Mouse (Mus musculus) cerebellum, adult 9-11 months (tissue): ENCODE measurements around the gene Adcy5.

Source experiments
- DNase-seq: peaks from one replicate; pipeline ENCODE4 v3.0.0; 2022

The Adcy5 gene

DNA sequence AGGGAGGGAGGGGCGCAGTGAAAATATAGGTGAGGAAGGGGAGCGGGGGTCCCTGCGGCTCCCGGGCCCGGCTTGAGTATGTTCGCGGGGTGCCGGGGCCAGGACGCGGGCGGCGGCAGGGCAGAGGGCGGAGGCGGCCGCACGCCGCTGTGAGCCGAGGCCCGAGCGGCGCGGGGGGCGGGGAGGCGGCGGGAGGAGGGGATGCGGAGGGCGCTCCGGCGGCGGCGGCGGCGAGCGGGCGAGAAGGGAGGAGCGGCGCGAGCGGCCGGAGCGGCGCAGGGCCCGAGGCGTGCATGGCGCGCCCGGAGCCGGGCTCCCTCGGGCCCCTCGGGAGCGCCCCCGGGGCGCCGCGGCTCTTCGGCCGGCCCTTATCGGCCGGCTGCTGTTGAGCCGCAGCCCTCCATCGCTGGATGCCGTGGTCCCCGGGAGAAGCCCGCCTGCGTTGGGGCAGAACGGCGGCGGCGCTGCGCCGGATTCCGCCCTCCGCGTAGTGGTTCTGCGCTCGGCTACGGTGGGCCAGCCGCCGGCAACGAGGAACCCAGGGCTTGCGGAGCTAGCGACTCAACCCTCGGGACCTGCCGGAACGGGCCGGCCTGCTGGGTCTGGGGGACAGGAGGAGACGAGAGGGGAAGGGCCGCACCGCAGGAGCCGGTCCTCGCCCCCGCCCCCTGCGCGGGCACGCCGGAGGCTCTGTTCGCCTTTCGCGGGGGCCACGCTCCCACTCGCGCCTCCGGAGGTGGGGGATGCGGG lies at the start of gene Adcy5:
Gene Adcy5, plus strand, starts transcription at position 237 of the 750 bp plus-strand sequence.
- peak; percentile 51 for DNase-seq

GRCm38 (mm10) chr16:35107985-35108384 lies 46.7 kb upstream of the Adcy5 start:
- DNase-seq = no peak

DNA sequence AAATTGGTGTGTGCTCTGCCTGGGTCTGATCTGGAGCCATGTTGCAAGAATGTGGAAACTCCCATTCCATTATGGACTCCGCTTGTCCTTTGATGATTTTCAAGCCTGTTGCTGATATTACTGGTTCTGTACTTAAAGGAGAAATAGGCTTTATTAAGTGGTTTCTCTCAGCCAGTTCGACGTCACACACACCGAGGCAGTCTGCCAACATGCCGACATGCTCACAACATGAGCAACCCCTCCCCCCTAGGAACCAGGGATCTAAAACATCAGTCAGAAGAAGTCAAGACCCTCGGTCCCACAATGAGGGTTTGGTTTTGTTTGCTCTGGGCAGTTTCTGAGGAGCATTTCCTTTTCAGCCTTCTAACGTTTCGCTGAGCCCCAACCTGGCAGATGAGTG lies 45.5 kb upstream of the Adcy5 start:
- no peak for DNase-seq

GRCm38 (mm10) chr16:35109656-35110291 lies 44.9 kb upstream of the Adcy5 start:
- DNase-seq = no peak

GRCm38 (mm10) chr16:35110410-35111142 lies 44.1 kb upstream of the Adcy5 start:
- peak; percentile 67 for DNase-seq

DNA sequence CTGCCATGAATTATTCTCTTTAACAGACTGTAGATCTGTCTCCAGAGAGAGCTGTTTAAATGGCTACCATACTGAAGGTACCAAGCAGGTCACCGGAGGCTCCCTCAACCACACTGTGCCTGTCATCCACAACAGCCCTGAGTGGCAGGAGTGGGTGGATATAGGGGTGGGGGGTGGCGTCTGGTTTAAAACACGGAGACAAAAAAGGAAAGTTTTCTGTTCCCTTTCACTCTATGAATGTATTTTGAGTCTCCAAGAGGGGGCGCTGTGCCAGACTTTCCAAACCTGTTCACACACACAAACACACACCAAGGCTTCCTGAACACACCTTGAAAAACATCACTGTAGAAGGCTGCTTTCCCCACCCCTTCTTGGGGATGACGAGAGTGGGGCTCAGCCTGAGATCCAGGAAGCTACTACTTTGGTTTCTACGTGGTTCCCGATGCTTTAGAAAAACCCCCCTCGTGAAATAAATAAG lies 43.5 kb upstream of the Adcy5 start:
- DNase-seq = no peak

DNA sequence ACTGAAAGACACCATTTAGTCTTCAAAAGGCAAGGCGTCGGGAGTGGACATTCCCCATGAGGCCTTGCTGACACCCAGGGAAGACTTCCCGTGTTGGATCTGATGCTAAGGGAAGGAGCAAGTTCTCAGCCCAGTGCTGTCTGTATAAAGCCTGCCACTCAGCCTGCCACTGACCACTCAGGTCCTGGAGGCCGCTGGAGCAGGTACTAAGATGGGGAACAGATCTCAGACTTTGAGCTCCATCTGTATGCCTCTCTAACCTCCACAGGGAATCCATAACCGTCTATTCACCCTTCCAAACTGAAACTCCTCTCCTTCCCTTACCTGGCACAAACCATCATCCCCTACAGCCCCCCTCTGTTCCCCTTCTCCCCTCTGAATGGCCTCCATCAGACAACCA lies 41.2 kb upstream of the Adcy5 start:
- DNase-seq = no peak

DNA sequence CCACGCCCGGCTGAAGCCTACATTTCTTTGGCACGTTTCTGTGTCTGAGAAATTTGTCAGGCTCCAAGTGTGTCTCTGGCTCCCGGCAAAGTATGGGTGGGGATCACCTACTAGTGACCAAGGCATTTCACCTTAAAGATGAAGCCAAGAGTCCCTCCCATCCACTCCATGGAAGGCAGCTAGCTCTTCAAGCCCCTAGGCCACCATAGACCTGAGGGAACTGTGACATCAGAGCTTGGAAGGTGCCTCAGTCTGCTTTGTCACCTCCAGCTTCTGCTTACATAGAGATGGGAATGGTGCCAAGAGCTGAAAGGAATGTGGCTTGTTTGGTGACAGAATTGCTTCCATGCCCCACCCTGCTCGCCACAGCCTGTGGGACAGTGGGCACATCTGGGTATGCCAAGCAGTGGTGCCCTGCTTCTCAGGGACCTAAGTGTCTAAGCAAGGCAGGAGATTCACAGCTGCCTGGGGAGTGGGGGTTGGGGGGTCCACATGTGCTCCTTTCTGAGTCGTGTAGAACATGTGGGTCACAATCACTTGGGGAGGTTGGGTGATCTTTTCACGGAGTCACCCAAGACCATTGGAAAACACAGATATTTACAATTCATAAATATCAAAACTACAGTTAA lies 38.2 kb upstream of the Adcy5 start:
- no peak for DNase-seq

DNA sequence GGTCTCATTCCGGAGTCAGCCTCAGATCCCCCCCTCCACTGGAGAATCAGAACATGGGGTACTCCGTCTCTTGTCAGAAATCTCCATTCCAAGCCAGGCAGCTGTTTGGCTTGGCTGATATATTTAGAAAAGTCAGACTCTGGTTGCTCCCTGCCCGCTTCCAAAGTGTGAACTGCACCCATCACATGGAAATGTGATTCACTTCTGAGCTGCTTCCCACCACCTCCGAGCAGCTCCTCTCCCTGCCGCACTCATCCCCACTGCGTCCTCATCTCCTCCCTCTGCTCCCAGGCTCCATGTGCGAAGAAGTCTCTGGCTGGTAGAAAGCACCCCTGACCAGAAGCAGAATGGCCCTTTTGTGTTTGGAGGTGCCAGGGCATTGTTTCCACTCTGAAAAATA lies 37.2 kb upstream of the Adcy5 start:
- no peak for DNase-seq

- no peak for DNase-seq
Observed at GRCm38 (mm10) chr16:35120603-35121002, 34.1 kb upstream of the Adcy5 start.

GRCm38 (mm10) chr16:35127270-35127669 lies 27.4 kb upstream of the Adcy5 start:
- DNase-seq = no peak

- no peak for DNase-seq
Observed at GRCm38 (mm10) chr16:35130172-35130571, 24.5 kb upstream of the Adcy5 start.

GRCm38 (mm10) chr16:35139416-35139815 lies 15.3 kb upstream of the Adcy5 start:
- no peak for DNase-seq

- peak; percentile 43 for DNase-seq
Observed at GRCm38 (mm10) chr16:35139873-35140619, 14.6 kb upstream of the Adcy5 start.

- no peak for DNase-seq
Observed at GRCm38 (mm10) chr16:35140620-35140975, 14.1 kb upstream of the Adcy5 start.

- no peak for DNase-seq
Observed at GRCm38 (mm10) chr16:35141839-35142238, 12.8 kb upstream of the Adcy5 start.

DNA sequence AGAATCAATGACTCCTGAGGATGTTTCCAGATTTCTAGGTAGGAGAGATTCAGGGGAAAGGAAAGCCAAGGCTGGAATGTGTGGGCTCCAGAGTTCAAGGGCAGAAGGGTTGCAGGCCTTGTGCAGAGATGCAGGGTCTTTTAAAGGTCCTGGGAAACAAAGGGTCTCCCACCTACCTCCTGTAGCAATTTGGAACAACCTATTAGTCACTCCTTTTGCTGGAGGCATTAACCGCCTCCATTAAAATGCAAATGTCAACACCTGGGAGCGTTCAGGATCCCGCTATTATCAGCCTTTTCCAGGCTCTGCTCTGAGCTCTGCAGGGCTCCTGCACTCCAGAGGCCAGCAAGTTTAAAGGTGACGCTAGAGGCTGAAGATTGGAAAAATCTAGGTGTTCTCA lies 8.5 kb upstream of the Adcy5 start:
- DNase-seq = no peak

DNA sequence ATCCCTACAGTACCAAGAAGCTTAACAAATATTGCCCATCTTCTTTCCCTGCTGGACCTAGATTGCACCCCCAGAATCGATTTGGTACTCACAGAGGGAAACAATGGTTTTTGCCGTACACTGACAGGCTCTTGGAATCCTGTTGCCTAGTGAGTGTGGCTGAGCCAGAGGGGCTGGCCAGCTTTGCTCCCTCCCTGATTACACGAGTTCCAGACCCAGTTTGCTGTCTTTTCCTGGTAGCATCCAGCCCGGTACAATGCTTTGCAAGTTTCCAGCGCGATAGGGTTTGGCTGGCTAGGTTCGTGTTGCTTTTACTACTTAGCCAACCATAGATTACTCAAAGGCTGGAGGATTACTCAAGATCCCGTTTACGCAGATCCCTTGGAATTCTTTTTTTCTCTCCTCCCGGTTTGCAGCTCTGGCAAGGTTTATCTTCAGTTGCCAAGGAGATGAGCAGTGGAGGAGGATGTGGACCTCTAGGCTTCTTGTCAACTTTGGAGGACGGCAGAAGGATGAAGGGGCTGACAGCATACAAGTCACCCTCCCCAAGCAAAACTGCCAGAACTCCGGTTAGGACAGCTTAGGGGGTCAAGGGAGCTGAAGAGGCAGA lies 1.4 kb upstream of the Adcy5 start:
- no peak for DNase-seq

DNA sequence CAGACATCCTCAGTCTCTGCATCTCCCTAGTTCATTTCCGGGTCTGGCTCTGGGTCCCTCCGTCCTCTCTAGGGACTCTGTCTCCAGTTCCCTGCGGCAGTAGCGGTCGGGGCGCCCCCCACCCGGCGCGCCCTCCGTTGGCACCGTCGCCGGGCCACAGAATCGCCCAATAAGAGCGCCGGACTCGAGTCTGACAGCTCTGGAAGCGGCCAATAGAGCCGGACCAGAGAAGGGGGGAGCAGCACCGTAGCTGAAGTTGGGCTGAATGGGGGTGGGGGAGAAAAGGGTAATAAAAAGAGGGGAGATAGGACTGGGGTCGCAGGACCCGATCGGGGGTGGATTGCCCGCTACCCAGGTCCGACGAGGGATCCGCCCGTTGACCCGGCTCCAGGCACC lies 434 bp upstream of the Adcy5 start:
- DNase-seq = peak; percentile 73

GRCm38 (mm10) chr16:35155391-35156305 lies 971 bp downstream of the Adcy5 start:
- DNase-seq = peak; percentile 73

- peak; percentile 45 for DNase-seq
Observed at GRCm38 (mm10) chr16:35156306-35156695, 1.6 kb downstream of the Adcy5 start.
